Mouse (Mus musculus) MEL (cell line): Measurements from ENCODE around the gene Atxn1l.
"Not testable (repeated sequence)": the region's sequence is repeated elsewhere in the genome, so short reads cannot be mapped to it uniquely, and the experiment has no call there.

ENCODE experiments used
- HCFC1 ChIP-seq: IDR thresholded peaks from 2 replicates; pipeline ENCODE4 v1.6.1; 2012; ENCODE audit warnings: low read depth, mild to moderate bottlenecking, inconsistent platforms, low read length, improper control_type of control experiment, moderate library complexity
- KAT2A ChIP-seq: conservative IDR thresholded peaks from 2 replicates; pipeline ENCODE4 v1.6.1; 2012; ENCODE audit warnings: low read depth, low read length, improper control_type of control experiment, inconsistent platforms
- MAFK ChIP-seq: IDR thresholded peaks from 2 replicates; pipeline ENCODE4 v1.6.1; 2011; ENCODE audit warnings: low read depth, mild to moderate bottlenecking, low read length, improper control_type of control experiment, borderline replicate concordance
- MAX ChIP-seq: IDR thresholded peaks from 2 replicates; pipeline ENCODE4 v1.6.1; 2011; ENCODE audit warnings: low read length, improper control_type of control experiment
- MXI1 ChIP-seq: IDR thresholded peaks from 2 replicates; pipeline ENCODE4 v1.6.1; 2011; ENCODE audit warnings: mild to moderate bottlenecking, low read depth, low read length, improper control_type of control experiment
- NRF1 ChIP-seq: IDR thresholded peaks from 2 replicates; pipeline ENCODE4 v1.6.1; 2014; ENCODE audit warnings: low read depth, mild to moderate bottlenecking, inconsistent platforms, low read length, improper control_type of control experiment, moderate library complexity; ENCODE audit not compliant: poor library complexity, insufficient read depth, severe bottlenecking
- POLR2A ChIP-seq, 2 experiments: IDR thresholded peaks; 2 replicates each; pipeline ENCODE4 v1.6.1; 2011 to 2012; ENCODE audit warnings: low read length in 2 of 2, mild to moderate bottlenecking in 2 of 2, control low read depth in 1 of 2, improper control_type of control experiment in 1 of 2, low read depth in 1 of 2, moderate library complexity in 1 of 2; ENCODE audit not compliant: control insufficient read depth in 1 of 2, insufficient read depth in 1 of 2, poor library complexity in 1 of 2
- POLR2AphosphoS5 ChIP-seq: IDR thresholded peaks from 2 replicates; pipeline ENCODE4 v1.6.1; 2012; ENCODE audit warnings: low read depth, borderline replicate concordance, mild to moderate bottlenecking, inconsistent platforms, low read length, moderate library complexity, mixed read lengths
- ZC3H11A ChIP-seq: IDR thresholded peaks from 2 replicates; pipeline ENCODE4 v1.6.1; 2012; ENCODE audit warnings: low read depth, mild to moderate bottlenecking, inconsistent platforms, low read length, improper control_type of control experiment
- ZNF384 ChIP-seq: IDR thresholded peaks from 2 replicates; pipeline ENCODE4 v1.6.1; 2012; ENCODE audit warnings: low read depth, mild to moderate bottlenecking, inconsistent platforms, low read length, improper control_type of control experiment

GRCm38 (mm10) chr8:109755554-109755953, 18.0 kb upstream of the Atxn1l start:
- TF ChIP-seq NRF1; MAX; KAT2A; ZC3H11A; POLR2AphosphoS5; POLR2A (IDR thresholded peaks at IDR 0.05; ENCODE audit: control insufficient read depth in 1 of 2, insufficient read depth in 1 of 2, low read depth in 1 of 2, low read length in 2 of 2, poor library complexity in 1 of 2); ZNF384; MXI1; HCFC1; MAFK: not testable (repeated sequence)
